Mouse (Mus musculus): ENCODE results near the gene Pakap. TPM values are rescaled to one million over a fixed set of nuclear protein-coding genes. Genes with fewer than 3 reads are reported as not detected.

The Pakap gene
- 12.1 and 12.6 TPM in 2 replicates for polyA plus RNA-seq (2014; fragmentation: Nextera tagmentation; extraction: Ambion mirVana)

GRCm38 (mm10) chr4:57567666-57568206 lies at the start of gene Pakap:
Pakap (plus strand) TSS chr4:57568179.
- peak; percentile 66 for DNase-seq (ENCODE audit: low spot score)

DNA sequence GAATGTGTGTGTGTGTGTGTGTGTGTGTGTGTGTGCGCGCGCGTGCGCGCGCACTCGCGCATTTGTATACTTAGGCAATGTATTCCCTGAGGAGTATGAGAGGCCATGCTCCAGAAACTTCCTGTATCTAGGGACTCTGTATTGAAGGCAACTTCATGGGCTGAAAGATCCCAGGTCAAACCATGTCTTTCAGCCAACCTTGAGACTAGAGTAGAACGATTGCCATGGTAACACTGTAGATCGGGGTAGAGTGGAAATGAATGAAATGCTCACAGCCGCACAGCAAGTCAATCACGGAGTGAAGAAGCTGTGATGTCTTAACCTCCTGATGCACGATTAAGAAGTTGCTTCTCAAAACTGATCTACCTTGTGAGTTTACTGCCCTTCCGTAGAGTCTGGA lies 44.5 kb upstream of the Pakap start:
- WGBS = 95% methylated on average over 15 of the region's 15 CpGs
- no peaks in the 10 kb centered on the region for H3K9me3 ChIP-seq (ENCODE audit: control insufficient read depth, low read length)
- ATAC-seq (ENCODE audit: low FRiP score) = no peak

More at GRCm38 (mm10) chr4:57567666-57568206, at the start of gene Pakap:
- Histone ChIP-seq H3K4me1 (replicated peaks; ENCODE audit: control insufficient read depth, insufficient read depth, low read length) (peaks cover 10% of the 10 kb centered on the region; the same call in 1 of the 2 replicates), H3K36me3 (replicated peaks; ENCODE audit: control insufficient read depth, insufficient read depth) (no peaks in the 10 kb centered on the region), H3K4me3 (replicated peaks; ENCODE audit: low read length) (peak within 1 kb of the TSS; percentile 51), H3K27me3 (ENCODE audit: control insufficient read depth, insufficient read depth, low read length) (peaks cover 4% of the 10 kb centered on the region; the same call in 1 of the 2 replicates), H3K4me2 (replicated peaks) (peak within 1 kb of the TSS; percentile 85), H3K27ac (peak within 1 kb of the TSS; percentile 70), H3K9ac (peak within 1 kb of the TSS; percentile 67), H3K9me3 (ENCODE audit: control insufficient read depth, low read length) (no peaks in the 10 kb centered on the region)
- under 1% methylated on average over 45 of the region's 51 CpGs for WGBS
- peak; percentile 92 for ATAC-seq (ENCODE audit: low FRiP score)

GRCm38 (mm10) chr4:57524461-57524860 lies 43.5 kb upstream of the Pakap start:
- H3K4me3 ChIP-seq (replicated peaks; ENCODE audit: low read length) = no peak overlapping the region
- no peak overlapping the region for H3K27ac ChIP-seq
- H3K27me3 ChIP-seq (ENCODE audit: control insufficient read depth, insufficient read depth, low read length) = no peaks in the 10 kb centered on the region
- H3K4me2 ChIP-seq (replicated peaks) = no peak overlapping the region
- ATAC-seq (ENCODE audit: low FRiP score) (no peak), DNase-seq (ENCODE audit: low spot score) (no peak)
- H3K36me3 ChIP-seq (replicated peaks; ENCODE audit: control insufficient read depth, insufficient read depth) = no peaks in the 10 kb centered on the region
- no peak overlapping the region for H3K9ac ChIP-seq
- no peaks in the 10 kb centered on the region for H3K4me1 ChIP-seq (replicated peaks; ENCODE audit: control insufficient read depth, insufficient read depth, low read length)
- 67% methylated on average over 3 of the region's 3 CpGs for WGBS
- H3K9me3 ChIP-seq (ENCODE audit: control insufficient read depth, low read length) = no peaks in the 10 kb centered on the region

More for the DNA sequence above, 44.5 kb upstream of the Pakap start:
- no peaks in the 10 kb centered on the region for H3K27me3 ChIP-seq (ENCODE audit: control insufficient read depth, insufficient read depth, low read length)
- no peak overlapping the region for H3K9ac ChIP-seq
- no peak for DNase-seq (ENCODE audit: low spot score)
- no peaks in the 10 kb centered on the region for H3K36me3 ChIP-seq (replicated peaks; ENCODE audit: control insufficient read depth, insufficient read depth)
- no peak overlapping the region for H3K4me2 ChIP-seq (replicated peaks)
- H3K27ac ChIP-seq = no peak overlapping the region
- H3K4me1 ChIP-seq (replicated peaks; ENCODE audit: control insufficient read depth, insufficient read depth, low read length) = no peaks in the 10 kb centered on the region
- H3K4me3 ChIP-seq (replicated peaks; ENCODE audit: low read length) = no peak overlapping the region

DNA sequence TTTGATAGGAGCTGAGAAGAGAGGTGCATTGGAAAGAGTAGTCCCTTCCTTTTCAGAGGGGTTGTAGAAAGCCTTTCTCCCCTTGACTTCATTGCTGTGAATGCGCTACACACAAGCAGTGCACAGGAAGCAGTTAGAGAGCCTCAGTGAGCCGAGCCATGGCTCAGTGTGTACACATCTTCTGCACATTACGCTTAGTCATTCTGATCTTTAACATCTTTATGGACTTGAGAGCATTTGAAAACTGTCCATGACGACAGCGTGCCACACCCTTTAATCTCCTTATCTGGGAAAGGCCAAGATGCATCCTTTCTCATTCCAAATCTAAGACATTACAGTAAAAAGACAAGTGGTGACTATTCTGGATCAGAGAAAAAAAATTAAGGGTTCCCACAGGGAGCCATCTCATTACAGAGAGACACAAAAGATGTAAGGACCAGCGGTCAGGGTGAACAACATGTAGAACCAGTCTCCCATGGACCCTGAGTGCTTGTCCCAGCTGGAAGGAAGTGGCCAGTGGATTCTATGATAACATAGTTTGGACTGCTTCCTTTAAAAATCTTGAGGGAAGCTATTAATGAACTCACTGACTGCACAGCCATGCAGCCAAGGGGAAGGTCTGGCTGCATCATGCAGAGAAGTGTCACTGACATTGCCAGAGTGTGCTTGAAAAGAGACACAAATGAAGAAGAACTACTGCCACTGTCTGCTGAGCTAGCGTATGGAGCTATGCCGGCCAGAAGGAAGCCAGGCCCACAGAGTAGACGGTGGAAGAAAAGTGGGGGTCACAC lies 42.6 kb upstream of the Pakap start:
- no peak overlapping the region for H3K9ac ChIP-seq
- no peak for DNase-seq (ENCODE audit: low spot score)
- H3K27ac ChIP-seq = no peak overlapping the region
- WGBS = 83% methylated on average over 9 of the region's 9 CpGs
- H3K27me3 ChIP-seq (ENCODE audit: control insufficient read depth, insufficient read depth, low read length) = no peaks in the 10 kb centered on the region
- no peaks in the 10 kb centered on the region for H3K4me1 ChIP-seq (replicated peaks; ENCODE audit: control insufficient read depth, insufficient read depth, low read length)
- H3K4me2 ChIP-seq (replicated peaks) = no peak overlapping the region
- no peaks in the 10 kb centered on the region for H3K36me3 ChIP-seq (replicated peaks; ENCODE audit: control insufficient read depth, insufficient read depth)
- ATAC-seq (ENCODE audit: low FRiP score) = no peak; the same call in 1 of the 2 replicates
- no peaks in the 10 kb centered on the region for H3K9me3 ChIP-seq (ENCODE audit: control insufficient read depth, low read length)
- H3K4me3 ChIP-seq (replicated peaks; ENCODE audit: low read length) = no peak overlapping the region

DNA sequence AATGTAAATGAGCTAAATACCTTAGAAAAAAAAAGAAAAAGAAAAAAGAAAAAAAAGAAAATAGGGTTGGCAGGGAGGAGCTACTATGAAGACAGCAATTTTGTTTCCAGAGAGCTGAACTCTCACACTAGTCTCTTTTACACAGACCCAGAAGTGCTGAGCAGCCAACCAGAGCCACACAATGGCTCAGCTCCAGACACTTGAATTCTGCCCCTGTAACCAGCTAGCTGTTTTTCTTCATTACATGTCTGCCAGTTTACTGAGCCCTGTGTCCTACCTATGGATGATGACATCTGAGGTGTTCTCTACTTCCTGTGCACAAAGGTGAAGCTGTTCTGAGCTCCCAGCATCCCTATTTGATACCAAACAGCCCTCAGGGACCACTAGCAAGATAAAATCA lies 39.7 kb upstream of the Pakap start:
- Histone ChIP-seq H3K36me3 (replicated peaks; ENCODE audit: control insufficient read depth, insufficient read depth) (no peaks in the 10 kb centered on the region), H3K4me1 (replicated peaks; ENCODE audit: control insufficient read depth, insufficient read depth, low read length) (no peaks in the 10 kb centered on the region), H3K4me2 (replicated peaks) (no peak overlapping the region), H3K27ac (no peak overlapping the region), H3K27me3 (ENCODE audit: control insufficient read depth, insufficient read depth, low read length) (no peaks in the 10 kb centered on the region), H3K4me3 (replicated peaks; ENCODE audit: low read length) (no peak overlapping the region), H3K9ac (no peak overlapping the region), H3K9me3 (ENCODE audit: control insufficient read depth, low read length) (no peaks in the 10 kb centered on the region)
- ATAC-seq (ENCODE audit: low FRiP score) (no peak), DNase-seq (ENCODE audit: low spot score) (no peak)

- Histone ChIP-seq H3K27me3 (ENCODE audit: control insufficient read depth, insufficient read depth, low read length) (no peaks in the 10 kb centered on the region), H3K4me1 (replicated peaks; ENCODE audit: control insufficient read depth, insufficient read depth, low read length) (no peaks in the 10 kb centered on the region), H3K36me3 (replicated peaks; ENCODE audit: control insufficient read depth, insufficient read depth) (no peaks in the 10 kb centered on the region), H3K27ac (no peak overlapping the region), H3K4me3 (replicated peaks; ENCODE audit: low read length) (no peak overlapping the region), H3K9me3 (ENCODE audit: control insufficient read depth, low read length) (no peaks in the 10 kb centered on the region), H3K9ac (no peak overlapping the region), H3K4me2 (replicated peaks) (no peak overlapping the region)
- ATAC-seq (ENCODE audit: low FRiP score) = no peak
- 90% methylated on average over 6 of the region's 6 CpGs for WGBS
- no peak for DNase-seq (ENCODE audit: low spot score)
These were observed 34.3 kb upstream of the Pakap start for GRCm38 (mm10) chr4:57533686-57534085.

DNA sequence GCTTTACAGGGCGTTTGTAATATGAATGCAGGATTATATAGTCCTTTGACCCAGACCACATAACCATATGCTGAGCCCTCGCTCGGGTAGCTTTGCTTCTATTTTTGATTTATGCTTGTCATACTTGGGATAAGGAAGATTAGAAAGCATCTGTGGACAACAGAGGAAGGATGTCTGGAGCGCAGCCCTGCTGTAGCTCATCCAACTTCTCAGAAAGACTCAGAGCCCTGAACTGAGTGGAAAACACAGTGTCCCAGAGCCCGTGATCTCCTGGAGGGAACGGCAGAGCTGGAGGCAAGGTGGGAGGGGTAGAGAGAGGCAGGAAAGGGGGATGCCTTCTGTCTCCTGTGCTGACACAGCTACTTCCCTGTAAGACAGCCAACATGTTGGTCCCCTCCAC lies 33.7 kb upstream of the Pakap start:
- no peak overlapping the region for H3K4me3 ChIP-seq (replicated peaks; ENCODE audit: low read length)
- no peak overlapping the region for H3K4me2 ChIP-seq (replicated peaks)
- H3K27ac ChIP-seq = no peak overlapping the region
- no peak for DNase-seq (ENCODE audit: low spot score)
- no peak for ATAC-seq (ENCODE audit: low FRiP score)
- no peaks in the 10 kb centered on the region for H3K27me3 ChIP-seq (ENCODE audit: control insufficient read depth, insufficient read depth, low read length)
- no peak overlapping the region for H3K9ac ChIP-seq
- no peaks in the 10 kb centered on the region for H3K4me1 ChIP-seq (replicated peaks; ENCODE audit: control insufficient read depth, insufficient read depth, low read length)
- 72% methylated on average over 6 of the region's 6 CpGs for WGBS
- H3K9me3 ChIP-seq (ENCODE audit: control insufficient read depth, low read length) = no peaks in the 10 kb centered on the region
- no peaks in the 10 kb centered on the region for H3K36me3 ChIP-seq (replicated peaks; ENCODE audit: control insufficient read depth, insufficient read depth)

DNA sequence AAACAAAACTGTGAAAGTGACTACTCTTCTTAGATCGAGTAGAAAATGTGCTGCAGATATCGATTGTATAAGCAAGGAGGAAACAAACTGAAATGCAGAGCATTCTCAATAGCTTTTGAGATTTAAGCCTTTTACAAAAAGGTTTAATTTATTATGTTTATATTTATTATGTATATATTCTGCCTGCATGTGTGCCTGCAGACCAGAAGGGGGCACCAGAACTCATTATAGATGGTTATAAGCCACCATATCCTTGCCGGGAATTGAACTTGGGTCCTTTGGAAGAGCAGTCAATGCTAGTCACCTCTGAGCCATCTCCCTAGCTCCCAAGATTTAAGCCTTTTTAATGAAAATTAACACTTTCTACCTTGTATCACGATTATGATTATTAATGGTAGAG lies 32.9 kb upstream of the Pakap start:
- H3K9me3 ChIP-seq (ENCODE audit: control insufficient read depth, low read length) = no peaks in the 10 kb centered on the region
- H3K4me3 ChIP-seq (replicated peaks; ENCODE audit: low read length) = no peak overlapping the region
- H3K36me3 ChIP-seq (replicated peaks; ENCODE audit: control insufficient read depth, insufficient read depth) = no peaks in the 10 kb centered on the region
- H3K4me1 ChIP-seq (replicated peaks; ENCODE audit: control insufficient read depth, insufficient read depth, low read length) = no peaks in the 10 kb centered on the region
- 85% methylated on average over 4 of the region's 4 CpGs for WGBS
- no peaks in the 10 kb centered on the region for H3K27me3 ChIP-seq (ENCODE audit: control insufficient read depth, insufficient read depth, low read length)
- no peak overlapping the region for H3K9ac ChIP-seq
- DNase-seq (ENCODE audit: low spot score) (no peak), ATAC-seq (ENCODE audit: low FRiP score) (no peak)
- H3K4me2 ChIP-seq (replicated peaks) = no peak overlapping the region
- no peak overlapping the region for H3K27ac ChIP-seq

GRCm38 (mm10) chr4:57538029-57538688 lies 29.8 kb upstream of the Pakap start:
- no peaks in the 10 kb centered on the region for H3K36me3 ChIP-seq (replicated peaks; ENCODE audit: control insufficient read depth, insufficient read depth)
- WGBS = 26% methylated on average over 4 of the region's 4 CpGs
- no peak overlapping the region for H3K27ac ChIP-seq
- ATAC-seq (ENCODE audit: low FRiP score) (no peak), DNase-seq (ENCODE audit: low spot score) (no peak)
- H3K4me1 ChIP-seq (replicated peaks; ENCODE audit: control insufficient read depth, insufficient read depth, low read length) = no peaks in the 10 kb centered on the region
- H3K27me3 ChIP-seq (ENCODE audit: control insufficient read depth, insufficient read depth, low read length) = no peaks in the 10 kb centered on the region
- H3K4me2 ChIP-seq (replicated peaks) = no peak overlapping the region
- H3K9me3 ChIP-seq (ENCODE audit: control insufficient read depth, low read length) = no peaks in the 10 kb centered on the region
- H3K4me3 ChIP-seq (replicated peaks; ENCODE audit: low read length) = no peak overlapping the region
- no peak overlapping the region for H3K9ac ChIP-seq

Data from hindbrain, embryonic 14.5 days (tissue).